Mouse (Mus musculus): ENCODE measurements at regions not wholly inside any gene's neighbourhood (a gene's known extent, or its start where the extent isn't known, plus 50 kb on each side); places are given as distances from the start of the nearest gene placed in this dataset.

GRCm38 (mm10) chr5:80488332-80488731, 531.6 kb upstream of the Adgrl3 start:
- TF ChIP-seq TBP (IDR thresholded peaks at IDR 0.05; ENCODE audit: low read depth, low read length) (no peak), POLR2A (IDR thresholded peaks at IDR 0.05; ENCODE audit: control insufficient read depth in 1 of 2, insufficient read depth in 1 of 2, low read depth in 1 of 2, low read length in 2 of 2, poor library complexity in 1 of 2) (no peak), CTCF (IDR thresholded peaks at IDR 0.05 in 2 of 3, conservative IDR thresholded peaks at IDR 0.05 in 1 of 3; ENCODE audit: control insufficient read depth in 1 of 3, insufficient read depth in 1 of 3, low read depth in 2 of 3, low read length in 3 of 3, poor library complexity in 1 of 3, severe bottlenecking in 1 of 3) (no peak), GATA1 (IDR thresholded peaks at IDR 0.05; ENCODE audit: low read depth, low read length) (no peak)

Data from MEL (cell line).